Mouse (Mus musculus): Measurements from ENCODE around the gene Vmn2r27. TPM values are rescaled to one million over a fixed set of nuclear protein-coding genes. Genes with fewer than 3 reads are reported as not detected.

Gene Vmn2r27
- polyA plus RNA-seq, 1 experiment: not detected

DNA sequence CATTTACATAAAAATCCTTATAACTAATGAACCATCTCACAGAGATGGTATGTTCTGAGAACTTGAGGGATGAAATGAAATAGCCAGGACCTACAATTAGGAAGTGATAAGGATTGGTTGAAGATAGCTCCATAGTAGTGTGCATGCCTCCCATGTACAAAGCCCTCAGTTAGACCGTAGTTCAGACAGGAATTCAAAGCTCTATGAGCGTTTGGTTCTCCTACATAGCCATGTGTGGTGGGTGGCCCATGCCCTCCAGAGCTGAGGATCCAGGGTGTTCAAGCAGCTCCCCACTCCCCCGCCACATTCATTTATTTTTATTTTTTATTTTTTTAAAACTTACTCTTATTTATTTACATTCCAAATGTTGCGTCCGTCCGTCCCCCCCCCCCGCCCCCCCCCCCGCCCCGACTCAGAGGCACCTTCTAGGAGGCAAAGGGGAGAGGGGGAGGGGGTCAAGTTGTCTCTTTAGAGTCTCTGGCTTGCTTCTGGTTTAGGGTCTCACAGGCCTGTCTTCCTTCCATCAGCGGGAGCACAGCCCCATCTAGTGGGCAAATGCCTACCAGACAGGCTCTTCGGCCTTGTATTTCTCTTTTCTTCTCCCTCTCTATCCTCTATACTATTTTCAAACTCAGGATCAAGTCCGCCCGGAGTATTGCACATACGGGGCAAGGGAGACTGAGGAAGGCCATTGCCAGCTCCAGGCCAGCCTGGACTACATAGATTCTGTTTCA is 28.7 kb upstream of the Vmn2r27 start:
- Histone ChIP-seq H3K27me3 (ENCODE audit: control insufficient read depth, insufficient read depth, insufficient read length) (no peaks in the 10 kb centered on the region), H3K36me3 (ENCODE audit: control insufficient read depth, insufficient read depth) (no peaks in the 10 kb centered on the region), H3K4me2 (ENCODE audit: low read depth) (no peak overlapping the region), H3K4me3 (no peak overlapping the region), H3K79me2 (ENCODE audit: control insufficient read depth, insufficient read depth) (no peaks in the 10 kb centered on the region), H3ac (ENCODE audit: control insufficient read depth, insufficient read length) (no peak overlapping the region)
- no peak for TF ChIP-seq MYOG (IDR thresholded peaks at IDR 0.05; ENCODE audit: control insufficient read depth in 1 of 3, insufficient read depth in 1 of 3, insufficient read length in 2 of 3, low read depth in 2 of 3)
- no peak for TF ChIP-seq TCF3 (IDR thresholded peaks at IDR 0.05; ENCODE audit: insufficient read length, low read depth)
- TF ChIP-seq USF1 (IDR thresholded peaks at IDR 0.05; ENCODE audit: low read depth): no peak
- no peak for TF ChIP-seq MYOD1 (IDR thresholded peaks at IDR 0.05; ENCODE audit: control insufficient read depth in 1 of 3, insufficient read length in 2 of 3, low read depth in 2 of 3)
- no peak for TF ChIP-seq POLR2AphosphoS2 (IDR thresholded peaks at IDR 0.05; ENCODE audit: insufficient read length, low read depth)
- no peak for TF ChIP-seq E2F4 (IDR thresholded peaks at IDR 0.05; ENCODE audit: insufficient read depth)
- TF ChIP-seq REST (IDR thresholded peaks at IDR 0.05; ENCODE audit: insufficient read depth, insufficient read length): no peak
- TF ChIP-seq POLR2A (IDR thresholded peaks at IDR 0.05; ENCODE audit: insufficient read length, low read depth): no peak
- no peak for TF ChIP-seq SRF (IDR thresholded peaks at IDR 0.05; ENCODE audit: control insufficient read depth, insufficient read length, low read depth)
- TF ChIP-seq TCF12 (IDR thresholded peaks at IDR 0.05; ENCODE audit: insufficient read depth, poor library complexity, severe bottlenecking): no peak
- no peak for TF ChIP-seq CEBPB (IDR thresholded peaks at IDR 0.05; ENCODE audit: insufficient read depth, poor library complexity, severe bottlenecking)
- TF ChIP-seq MAX (IDR thresholded peaks at IDR 0.05; ENCODE audit: low read depth): no peak

DNA sequence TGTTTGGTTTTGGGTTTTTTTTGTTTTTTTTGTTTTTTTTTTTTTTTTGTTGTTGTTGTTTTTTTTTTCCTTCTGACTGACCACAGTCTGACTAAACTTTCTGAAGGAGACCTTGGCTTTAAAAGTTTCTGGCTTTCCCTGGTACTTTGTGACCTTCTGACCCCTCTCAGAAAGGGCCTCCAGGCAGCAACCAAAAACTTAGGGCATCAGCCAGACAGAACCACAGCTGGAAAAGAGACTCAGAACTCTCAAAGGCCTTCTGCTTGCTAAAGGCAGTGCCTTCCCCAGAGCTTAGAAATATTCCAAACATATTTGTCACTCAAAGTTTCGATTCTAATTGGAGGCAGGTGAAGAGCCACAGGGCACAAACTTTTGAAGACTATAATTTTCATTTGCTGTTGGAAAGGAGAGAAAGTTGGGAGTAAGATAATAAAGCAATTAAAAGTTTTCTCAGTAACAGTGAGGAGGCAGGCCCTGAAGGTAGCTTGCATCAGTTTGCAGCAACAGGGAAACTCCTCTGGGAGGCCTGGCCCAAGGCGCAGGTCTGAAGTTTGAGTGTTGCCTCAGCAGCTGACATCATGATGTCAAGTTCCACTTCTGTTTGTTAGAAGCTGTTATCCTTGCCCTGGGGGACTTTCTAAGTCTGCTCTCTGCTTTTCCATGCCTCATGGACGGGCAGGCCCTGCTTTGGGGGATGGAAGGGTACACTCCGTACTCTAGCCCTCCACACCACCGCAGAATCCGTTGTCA is 24.2 kb upstream of the Vmn2r27 start:
- no peaks in the 10 kb centered on the region for H3K27me3 ChIP-seq (ENCODE audit: control insufficient read depth, insufficient read depth, insufficient read length)
- H3ac ChIP-seq (ENCODE audit: control insufficient read depth, insufficient read length): no peak overlapping the region
- H3K4me3 ChIP-seq: no peak overlapping the region
- no peaks in the 10 kb centered on the region for H3K36me3 ChIP-seq (ENCODE audit: control insufficient read depth, insufficient read depth)
- H3K79me2 ChIP-seq (ENCODE audit: control insufficient read depth, insufficient read depth): no peaks in the 10 kb centered on the region
- no peak overlapping the region for H3K4me2 ChIP-seq (ENCODE audit: low read depth)
- no peak for TF ChIP-seq POLR2A (IDR thresholded peaks at IDR 0.05; ENCODE audit: insufficient read length, low read depth)
- TF ChIP-seq USF1 (IDR thresholded peaks at IDR 0.05; ENCODE audit: low read depth): no peak
- TF ChIP-seq POLR2AphosphoS2 (IDR thresholded peaks at IDR 0.05; ENCODE audit: insufficient read length, low read depth): no peak
- TF ChIP-seq SRF (IDR thresholded peaks at IDR 0.05; ENCODE audit: control insufficient read depth, insufficient read length, low read depth): no peak
- TF ChIP-seq TCF12 (IDR thresholded peaks at IDR 0.05; ENCODE audit: insufficient read depth, poor library complexity, severe bottlenecking): no peak
- TF ChIP-seq CEBPB (IDR thresholded peaks at IDR 0.05; ENCODE audit: insufficient read depth, poor library complexity, severe bottlenecking): no peak
- no peak for TF ChIP-seq MAX (IDR thresholded peaks at IDR 0.05; ENCODE audit: low read depth)
- no peak for TF ChIP-seq REST (IDR thresholded peaks at IDR 0.05; ENCODE audit: insufficient read depth, insufficient read length)
- TF ChIP-seq TCF3 (IDR thresholded peaks at IDR 0.05; ENCODE audit: insufficient read length, low read depth): no peak
- TF ChIP-seq E2F4 (IDR thresholded peaks at IDR 0.05; ENCODE audit: insufficient read depth): no peak
- TF ChIP-seq MYOG (IDR thresholded peaks at IDR 0.05; ENCODE audit: control insufficient read depth in 1 of 3, insufficient read depth in 1 of 3, insufficient read length in 2 of 3, low read depth in 2 of 3): no peak
- TF ChIP-seq MYOD1 (IDR thresholded peaks at IDR 0.05; ENCODE audit: control insufficient read depth in 1 of 3, insufficient read length in 2 of 3, low read depth in 2 of 3): no peak

DNA sequence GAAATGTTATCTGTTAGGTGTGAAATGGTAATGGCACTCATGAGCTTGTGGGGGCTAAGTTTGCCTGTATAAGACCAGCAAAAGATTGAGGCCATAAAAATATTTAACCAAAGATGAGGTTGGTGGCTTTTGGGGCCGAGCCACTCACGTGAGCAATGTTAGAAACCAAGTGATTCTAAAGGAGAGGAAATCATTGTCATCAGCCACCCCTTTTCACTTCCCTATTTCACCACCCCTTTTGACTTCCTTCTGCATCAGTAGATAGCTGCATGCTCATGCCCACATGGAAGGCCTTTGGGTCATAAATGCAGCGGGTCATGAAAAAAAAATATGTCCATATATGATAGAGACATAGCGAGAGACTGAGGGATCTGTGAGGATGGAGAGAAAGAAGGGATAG is 29.5 kb downstream of the Vmn2r27 start:
- Histone ChIP-seq H3K36me3 (ENCODE audit: control insufficient read depth, insufficient read depth) (no peaks in the 10 kb centered on the region), H3K4me2 (ENCODE audit: low read depth) (no peak overlapping the region), H3ac (ENCODE audit: control insufficient read depth, insufficient read length) (no peak overlapping the region), H3K79me2 (ENCODE audit: control insufficient read depth, insufficient read depth) (no peaks in the 10 kb centered on the region), H3K4me3 (no peak overlapping the region), H3K27me3 (ENCODE audit: control insufficient read depth, insufficient read depth, insufficient read length) (no peaks in the 10 kb centered on the region)
- TF ChIP-seq USF1 (IDR thresholded peaks at IDR 0.05; ENCODE audit: low read depth) (no peak), MYOG (IDR thresholded peaks at IDR 0.05; ENCODE audit: control insufficient read depth in 1 of 3, insufficient read depth in 1 of 3, insufficient read length in 2 of 3, low read depth in 2 of 3) (no peak), TCF3 (IDR thresholded peaks at IDR 0.05; ENCODE audit: insufficient read length, low read depth) (no peak), POLR2A (IDR thresholded peaks at IDR 0.05; ENCODE audit: insufficient read length, low read depth) (no peak)

DNA sequence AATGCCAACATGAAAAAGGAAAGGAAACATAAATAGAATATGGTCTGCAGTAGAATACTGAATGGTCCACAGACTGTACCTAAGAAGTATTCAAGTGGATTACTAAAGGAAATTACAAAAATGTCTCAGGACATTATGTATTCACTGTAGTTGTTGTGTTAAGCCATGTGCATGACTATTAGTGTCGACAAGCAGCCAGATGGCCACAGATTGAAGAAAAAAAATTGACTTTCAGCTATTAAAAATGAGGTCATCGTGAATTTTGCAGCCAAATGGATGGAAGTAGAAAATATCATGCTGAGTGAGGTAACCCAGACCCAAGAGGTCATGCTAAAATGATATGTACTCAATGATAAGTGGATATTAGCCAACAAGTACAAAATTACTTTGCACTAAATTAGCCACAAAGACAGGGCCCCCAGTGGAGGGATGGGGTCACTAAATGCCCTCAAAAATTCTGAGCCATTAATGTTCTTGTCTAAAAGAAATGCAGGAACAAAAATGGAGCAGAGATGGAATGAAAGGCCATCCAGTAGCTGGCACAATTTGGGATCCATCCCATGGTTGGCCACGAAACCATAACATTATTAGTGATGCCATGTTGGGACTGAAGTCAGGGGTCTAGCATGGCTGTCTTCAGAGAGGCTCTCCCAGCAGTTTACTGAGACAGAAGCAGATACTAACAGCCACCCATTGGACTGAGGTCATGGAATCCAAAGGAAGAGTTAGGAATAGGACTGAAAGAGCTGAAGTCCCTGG is 63.0 kb downstream of the Vmn2r27 start:
- no peak overlapping the region for H3K4me2 ChIP-seq (ENCODE audit: low read depth)
- no peaks in the 10 kb centered on the region for H3K79me2 ChIP-seq (ENCODE audit: control insufficient read depth, insufficient read depth)
- TF ChIP-seq SRF (IDR thresholded peaks at IDR 0.05; ENCODE audit: control insufficient read depth, insufficient read length, low read depth): no peak
- TF ChIP-seq USF1 (IDR thresholded peaks at IDR 0.05; ENCODE audit: low read depth): no peak
- TF ChIP-seq REST (IDR thresholded peaks at IDR 0.05; ENCODE audit: insufficient read depth, insufficient read length): no peak
- TF ChIP-seq CEBPB (IDR thresholded peaks at IDR 0.05; ENCODE audit: insufficient read depth, poor library complexity, severe bottlenecking): no peak
- TF ChIP-seq MYOG (IDR thresholded peaks at IDR 0.05; ENCODE audit: control insufficient read depth in 1 of 3, insufficient read depth in 1 of 3, insufficient read length in 2 of 3, low read depth in 2 of 3): no peak
- TF ChIP-seq MAX (IDR thresholded peaks at IDR 0.05; ENCODE audit: low read depth): no peak
- no peak for TF ChIP-seq MYOD1 (IDR thresholded peaks at IDR 0.05; ENCODE audit: control insufficient read depth in 1 of 3, insufficient read length in 2 of 3, low read depth in 2 of 3)
- no peak for TF ChIP-seq POLR2AphosphoS2 (IDR thresholded peaks at IDR 0.05; ENCODE audit: insufficient read length, low read depth)
- TF ChIP-seq TCF3 (IDR thresholded peaks at IDR 0.05; ENCODE audit: insufficient read length, low read depth): no peak
- TF ChIP-seq E2F4 (IDR thresholded peaks at IDR 0.05; ENCODE audit: insufficient read depth): no peak
- no peak for TF ChIP-seq TCF12 (IDR thresholded peaks at IDR 0.05; ENCODE audit: insufficient read depth, poor library complexity, severe bottlenecking)
- no peak overlapping the region for H3K4me3 ChIP-seq
- no peaks in the 10 kb centered on the region for H3K27me3 ChIP-seq (ENCODE audit: control insufficient read depth, insufficient read depth, insufficient read length)
- H3ac ChIP-seq (ENCODE audit: control insufficient read depth, insufficient read length): no peak overlapping the region
- H3K36me3 ChIP-seq (ENCODE audit: control insufficient read depth, insufficient read depth): no peaks in the 10 kb centered on the region
